Mouse (Mus musculus) liver, adult (tissue): ENCODE results near the gene Dppa5a.
"Not testable (repeated sequence)": the region's sequence is repeated elsewhere in the genome, so short reads cannot be mapped to it uniquely, and the experiment has no call there.

Experiments
- GATA4 ChIP-seq: IDR thresholded peaks from 2 replicates; pipeline ENCODE4 v1.6.1; 2014; ENCODE audit warnings: mild to moderate bottlenecking, low read length; ENCODE audit not compliant: insufficient replicate concordance

The Dppa5a gene

DNA sequence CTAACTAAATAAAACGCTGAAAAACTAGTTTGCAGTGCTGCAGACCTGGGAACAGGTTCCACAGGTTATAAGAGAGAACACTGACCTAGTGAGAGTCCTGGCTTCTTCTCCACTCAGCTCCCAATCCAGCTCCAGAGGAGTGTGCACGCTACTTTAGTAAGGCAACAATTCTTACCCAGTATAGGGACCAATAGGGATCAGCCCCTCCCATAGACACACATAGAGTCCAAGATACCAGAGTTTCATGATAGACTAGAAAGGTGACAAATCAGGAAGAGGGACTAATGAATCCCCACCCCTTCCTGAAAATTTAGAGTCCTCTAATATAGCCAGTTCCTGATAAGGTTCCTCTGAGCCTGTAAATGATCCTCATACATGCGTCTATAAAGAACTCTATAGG is 21.0 kb downstream of the Dppa5a start:
- TF ChIP-seq GATA4, result no peak

DNA sequence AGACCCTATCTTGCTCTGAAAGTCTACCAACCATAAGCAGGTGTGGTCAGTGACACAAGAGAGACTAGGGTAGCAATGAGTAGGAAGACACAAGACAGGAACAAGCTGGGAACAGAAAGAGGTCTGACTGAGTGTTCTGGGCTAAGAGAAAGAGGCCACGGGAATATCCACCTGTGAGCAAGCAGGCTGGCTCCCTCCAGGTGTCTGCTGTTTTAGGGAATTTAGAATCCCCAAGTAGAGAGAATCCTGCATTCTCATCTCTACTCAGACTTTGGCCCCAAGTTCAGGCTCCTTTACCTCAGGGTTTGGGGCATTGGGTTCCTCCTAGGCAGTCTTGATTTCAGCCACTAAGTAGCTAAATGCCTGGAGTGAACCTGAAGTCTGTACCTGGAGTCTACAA is 40.7 kb downstream of the Dppa5a start, which contains the start of gene Omt2b:
Omt2b (plus strand) TSS at position 301 of the 400 bp plus-strand sequence.
- TF ChIP-seq GATA4, result not testable (repeated sequence)

DNA sequence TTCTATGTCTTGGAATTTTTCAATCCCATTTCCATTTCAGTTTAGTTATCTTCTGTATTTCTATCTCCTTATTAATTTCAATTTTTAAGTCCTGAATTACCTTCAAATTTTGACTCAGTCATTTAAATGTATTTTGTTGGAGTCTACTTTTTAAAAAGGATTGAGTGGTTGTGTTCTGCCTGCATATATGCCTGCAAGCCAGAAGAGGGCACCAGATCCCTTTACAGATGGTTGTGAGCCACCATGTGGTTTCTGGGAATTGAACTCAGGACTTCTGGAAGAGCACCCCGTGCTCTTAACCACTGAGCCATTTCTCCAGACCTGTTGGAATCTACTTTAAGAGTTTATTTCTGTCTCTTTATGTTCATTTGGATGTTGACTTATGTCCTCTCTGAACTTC is 48.5 kb downstream of the Dppa5a start:
- no peak for TF ChIP-seq GATA4
